Mouse (Mus musculus): ENCODE data around the gene Plxdc1.

DNA sequence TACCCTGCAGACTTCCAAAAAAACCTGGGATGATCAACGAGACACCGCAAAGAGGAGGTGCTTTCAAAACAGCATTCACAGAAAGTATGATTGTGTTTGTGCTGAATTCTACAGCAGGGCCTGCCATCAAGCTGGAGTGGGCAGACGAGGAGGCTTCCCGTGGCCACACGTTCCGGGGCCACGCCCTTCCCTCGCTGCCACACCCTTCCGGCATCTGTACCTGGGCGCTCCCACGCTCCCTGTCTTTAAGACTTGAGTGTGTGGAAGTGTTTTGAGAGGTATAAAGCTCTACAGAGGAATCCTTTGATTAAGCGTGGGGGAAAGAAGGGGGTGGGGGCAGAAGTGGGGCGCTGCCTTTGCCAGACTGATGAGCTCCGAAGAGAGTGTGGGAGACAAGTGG lies 73.1 kb downstream of the Plxdc1 start:
- TF ChIP-seq CTCF (IDR thresholded peaks at IDR 0.05; ENCODE audit: low read depth, low read length) (no peak), POLR2A (IDR thresholded peaks at IDR 0.05; ENCODE audit: extremely low read depth, insufficient read depth, low read length) (no peak)

Measured in liver, adult 2 months (tissue).